Mouse (Mus musculus): ENCODE results near the gene Vhl. TPM values are rescaled to one million over a fixed set of nuclear protein-coding genes. Genes with fewer than 3 reads are reported as not detected.

Gene Vhl
- total and polyA plus RNA-seq, 3 experiments = 8.3 to 11.2 (median 8.6) TPM

DNA sequence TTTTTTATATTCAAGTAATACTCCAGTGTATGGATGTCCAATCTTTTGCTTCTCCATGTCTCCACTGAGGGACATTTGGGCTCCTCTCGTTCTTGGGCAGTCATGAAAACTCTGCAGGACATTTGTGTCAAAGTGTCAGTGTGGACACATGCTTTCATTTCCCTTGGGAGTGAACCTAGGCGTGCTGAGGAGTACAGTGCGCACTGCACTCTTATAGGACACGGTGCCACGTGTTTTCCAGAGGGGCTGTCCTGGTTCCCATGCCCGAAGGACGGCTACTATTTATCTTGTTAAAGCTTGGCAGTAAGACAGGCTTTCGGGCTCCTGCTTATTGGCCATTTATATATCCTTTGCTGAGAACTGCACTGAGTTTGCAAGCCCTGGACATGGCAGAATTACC, 18.8 kb downstream of the Vhl start:
- peaks cover 1% of the 10 kb centered on the region; the same call in 1 of the 2 replicates for H3K79me2 ChIP-seq (replicated peaks; ENCODE audit: control insufficient read depth, insufficient read depth, low read length)
- WGBS = 59% methylated on average over 8 of the region's 8 CpGs
- H3K27me3 ChIP-seq (ENCODE audit: control insufficient read depth, insufficient read depth, low read length) = no peaks in the 10 kb centered on the region
- H3K4me3 ChIP-seq = no peak overlapping the region
- no peak overlapping the region for H3K9ac ChIP-seq (ENCODE audit: low read depth, low read length)
- DNase-seq = no peak
- peaks cover 15% of the 10 kb centered on the region for H3K4me1 ChIP-seq (ENCODE audit: control insufficient read depth, insufficient read depth, low read length)
- TF ChIP-seq CTCF (IDR thresholded peaks at IDR 0.05) = no peak
- peaks cover 5% of the 10 kb centered on the region for H3K36me3 ChIP-seq (ENCODE audit: control insufficient read depth, insufficient read depth, low read length)
- intact Hi-C loops (cut with DNase I) = no loop called here
- peak overlapping the region; percentile 33 for H3K27ac ChIP-seq

DNA sequence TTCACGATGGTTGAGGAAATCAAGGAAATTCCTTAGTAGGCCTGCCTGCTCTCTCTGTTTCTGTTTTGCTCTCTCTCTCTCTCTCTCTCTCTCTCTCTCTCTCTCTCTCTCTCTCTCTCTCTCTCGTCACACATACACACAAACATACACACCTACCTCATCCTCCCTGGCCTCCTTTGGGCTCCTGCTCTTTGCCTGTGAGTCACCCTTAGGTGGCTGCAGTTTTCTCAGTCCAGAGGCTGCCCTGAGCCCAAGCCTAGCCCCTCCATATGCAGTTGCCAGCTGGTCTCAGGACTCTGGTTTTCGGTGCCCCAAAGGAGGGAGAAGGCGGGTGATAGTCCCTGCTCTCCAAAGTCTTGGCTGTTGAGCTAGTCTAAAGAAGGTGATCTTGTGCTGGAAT, 19.3 kb downstream of the Vhl start:
- H3K27ac ChIP-seq = peak overlapping the region; percentile 33
- no peak overlapping the region for H3K9ac ChIP-seq (ENCODE audit: low read depth, low read length)

GRCm38 (mm10) chr6:113643967-113644366, 20.2 kb downstream of the Vhl start:
- Histone ChIP-seq H3K4me3 (no peak overlapping the region), H3K4me1 (ENCODE audit: control insufficient read depth, insufficient read depth, low read length) (peaks cover 15% of the 10 kb centered on the region), H3K27ac (peak overlapping the region; percentile 84), H3K27me3 (ENCODE audit: control insufficient read depth, insufficient read depth, low read length) (no peaks in the 10 kb centered on the region), H3K36me3 (ENCODE audit: control insufficient read depth, insufficient read depth, low read length) (peaks cover 5% of the 10 kb centered on the region), H3K9ac (ENCODE audit: low read depth, low read length) (no peak overlapping the region), H3K79me2 (replicated peaks; ENCODE audit: control insufficient read depth, insufficient read depth, low read length) (peaks cover 1% of the 10 kb centered on the region; the same call in 1 of the 2 replicates)
- TF ChIP-seq POLR2A (IDR thresholded peaks at IDR 0.05; ENCODE audit: insufficient read depth, low read depth, low read length) = no peak
- TF ChIP-seq CTCF (IDR thresholded peaks at IDR 0.05) = no peak
- no peak for TF ChIP-seq EP300 (IDR thresholded peaks at IDR 0.05; ENCODE audit: insufficient read depth, low read depth, low read length)
- DNase-seq = no peak
- intact Hi-C loops (cut with DNase I) = no loop called here
- 92% methylated on average over 2 of the region's 2 CpGs for WGBS

More for the DNA sequence above, 19.3 kb downstream of the Vhl start:
- TF ChIP-seq EP300 (IDR thresholded peaks at IDR 0.05; ENCODE audit: insufficient read depth, low read depth, low read length) = no peak
- no peak for TF ChIP-seq CTCF (IDR thresholded peaks at IDR 0.05)
- TF ChIP-seq POLR2A (IDR thresholded peaks at IDR 0.05; ENCODE audit: insufficient read depth, low read depth, low read length) = no peak
- Histone ChIP-seq H3K4me3 (no peak overlapping the region), H3K4me1 (ENCODE audit: control insufficient read depth, insufficient read depth, low read length) (peaks cover 15% of the 10 kb centered on the region), H3K27me3 (ENCODE audit: control insufficient read depth, insufficient read depth, low read length) (no peaks in the 10 kb centered on the region), H3K36me3 (ENCODE audit: control insufficient read depth, insufficient read depth, low read length) (peaks cover 5% of the 10 kb centered on the region), H3K79me2 (replicated peaks; ENCODE audit: control insufficient read depth, insufficient read depth, low read length) (peaks cover 1% of the 10 kb centered on the region; the same call in 1 of the 2 replicates)
- intact Hi-C loops (cut with DNase I) = no loop called here
- 71% methylated on average over 4 of the region's 4 CpGs for WGBS
- no peak for DNase-seq

- peak; percentile 68 to 83 for DNase-seq
- peak; percentile 86 for TF ChIP-seq EP300 (IDR thresholded peaks at IDR 0.05; ENCODE audit: insufficient read depth, low read depth, low read length)
- TF ChIP-seq CTCF (IDR thresholded peaks at IDR 0.05) = no peak
- peak; percentile 57; the same call in 1 of the 2 replicates for TF ChIP-seq POLR2A (IDR thresholded peaks at IDR 0.05; ENCODE audit: insufficient read depth, low read depth, low read length)
- Histone ChIP-seq H3K27me3 (ENCODE audit: control insufficient read depth, insufficient read depth, low read length) (no peaks in the 10 kb centered on the region), H3K79me2 (replicated peaks; ENCODE audit: control insufficient read depth, insufficient read depth, low read length) (peaks cover 1% of the 10 kb centered on the region; the same call in 1 of the 2 replicates), H3K27ac (peak overlapping the region; percentile 84), H3K36me3 (ENCODE audit: control insufficient read depth, insufficient read depth, low read length) (peaks cover 5% of the 10 kb centered on the region), H3K4me1 (ENCODE audit: control insufficient read depth, insufficient read depth, low read length) (peaks cover 15% of the 10 kb centered on the region), H3K9ac (ENCODE audit: low read depth, low read length) (no peak overlapping the region; the same call in 1 of the 2 replicates), H3K4me3 (no peak overlapping the region)
- WGBS = 28% methylated on average over 8 of the region's 8 CpGs
- intact Hi-C loops (cut with DNase I) = no loop called here
Measured at GRCm38 (mm10) chr6:113644808-113645207, 21.0 kb downstream of the Vhl start.

GRCm38 (mm10) chr6:113649346-113650196, 25.8 kb downstream of the Vhl start:
- TF ChIP-seq EP300 (IDR thresholded peaks at IDR 0.05; ENCODE audit: insufficient read depth, low read depth, low read length) (no peak), CTCF (IDR thresholded peaks at IDR 0.05) (no peak)
- no peaks in the 10 kb centered on the region for H3K79me2 ChIP-seq (replicated peaks; ENCODE audit: control insufficient read depth, insufficient read depth, low read length)
- peaks cover 5% of the 10 kb centered on the region for H3K36me3 ChIP-seq (ENCODE audit: control insufficient read depth, insufficient read depth, low read length)
- H3K9ac ChIP-seq (ENCODE audit: low read depth, low read length) = no peak overlapping the region
- peaks cover 16% of the 10 kb centered on the region for H3K4me1 ChIP-seq (ENCODE audit: control insufficient read depth, insufficient read depth, low read length)
- H3K27me3 ChIP-seq (ENCODE audit: control insufficient read depth, insufficient read depth, low read length) = no peaks in the 10 kb centered on the region
- H3K4me3 ChIP-seq = no peak overlapping the region
- 79% methylated on average over 7 of the region's 7 CpGs for WGBS
- intact Hi-C loops (cut with DNase I) = no loop called here
- H3K27ac ChIP-seq = no peak overlapping the region
- DNase-seq = no peak

- intact Hi-C loops (cut with DNase I) = no loop called here
- H3K27me3 ChIP-seq (ENCODE audit: control insufficient read depth, insufficient read depth, low read length) = no peaks in the 10 kb centered on the region
- WGBS = 65% methylated on average over 4 of the region's 4 CpGs
- peaks cover 3% of the 10 kb centered on the region for H3K36me3 ChIP-seq (ENCODE audit: control insufficient read depth, insufficient read depth, low read length)
- no peak for DNase-seq
- H3K4me1 ChIP-seq (ENCODE audit: control insufficient read depth, insufficient read depth, low read length) = peaks cover 14% of the 10 kb centered on the region
- no peaks in the 10 kb centered on the region for H3K79me2 ChIP-seq (replicated peaks; ENCODE audit: control insufficient read depth, insufficient read depth, low read length)
- H3K27ac ChIP-seq = no peak overlapping the region
- H3K9ac ChIP-seq (ENCODE audit: low read depth, low read length) = no peak overlapping the region
- TF ChIP-seq CTCF (IDR thresholded peaks at IDR 0.05) (no peak), POLR2A (IDR thresholded peaks at IDR 0.05; ENCODE audit: insufficient read depth, low read depth, low read length) (no peak), EP300 (IDR thresholded peaks at IDR 0.05; ENCODE audit: insufficient read depth, low read depth, low read length) (no peak)
- no peak overlapping the region for H3K4me3 ChIP-seq
Measured at GRCm38 (mm10) chr6:113650197-113650640, 26.5 kb downstream of the Vhl start.

Data from heart, adult 2 months (tissue).